Mouse (Mus musculus) spleen, adult 12 weeks (tissue): Measurements from ENCODE around the gene Cytip.

Experiments used
- DNase-seq: peaks from one replicate; pipeline ENCODE4 v3.0.0; 2022; ENCODE audit warnings: low spot score

The Cytip gene

GRCm38 (mm10) chr2:58161813-58162212 lies 33.5 kb downstream of the Cytip start:
- no peak for DNase-seq

- DNase-seq, result no peak
Observed at GRCm38 (mm10) chr2:58160541-58161307, 34.6 kb downstream of the Cytip start.

GRCm38 (mm10) chr2:58159880-58160279 lies 35.5 kb downstream of the Cytip start:
- DNase-seq, result peak; percentile 52

GRCm38 (mm10) chr2:58159121-58159520 lies 36.2 kb downstream of the Cytip start:
- DNase-seq, result no peak

GRCm38 (mm10) chr2:58158539-58158938 lies 36.8 kb downstream of the Cytip start:
- DNase-seq, result no peak

GRCm38 (mm10) chr2:58158107-58158506 lies 37.2 kb downstream of the Cytip start:
- no peak for DNase-seq

- no peak for DNase-seq
Observed at GRCm38 (mm10) chr2:58157466-58157865, 37.9 kb downstream of the Cytip start.

- peak; percentile 35 for DNase-seq
Observed at GRCm38 (mm10) chr2:58156495-58157392, 38.6 kb downstream of the Cytip start.

- DNase-seq, result no peak
Observed at GRCm38 (mm10) chr2:58156108-58156415, 39.3 kb downstream of the Cytip start.

GRCm38 (mm10) chr2:58155271-58156107 lies 39.8 kb downstream of the Cytip start:
- no peak for DNase-seq

GRCm38 (mm10) chr2:58154555-58154954 lies 40.8 kb downstream of the Cytip start:
- DNase-seq, result no peak

GRCm38 (mm10) chr2:58153742-58154141 lies 41.6 kb downstream of the Cytip start:
- DNase-seq, result no peak

GRCm38 (mm10) chr2:58149983-58150405 lies 45.3 kb downstream of the Cytip start:
- DNase-seq, result no peak

- DNase-seq, result no peak
Observed at GRCm38 (mm10) chr2:58146572-58146971, 48.8 kb downstream of the Cytip start.

- DNase-seq, result no peak
Observed at GRCm38 (mm10) chr2:58140531-58140930, 54.8 kb downstream of the Cytip start.

GRCm38 (mm10) chr2:58138611-58139010 lies 56.7 kb downstream of the Cytip start:
- DNase-seq, result no peak

GRCm38 (mm10) chr2:58137676-58138075 lies 57.7 kb downstream of the Cytip start:
- DNase-seq, result no peak

GRCm38 (mm10) chr2:58136526-58136925 lies 58.8 kb downstream of the Cytip start:
- DNase-seq, result no peak

- DNase-seq, result no peak
Observed at GRCm38 (mm10) chr2:58135061-58135463, 60.3 kb downstream of the Cytip start.

- DNase-seq, result no peak
Observed at GRCm38 (mm10) chr2:58132597-58132996, 62.7 kb downstream of the Cytip start.

GRCm38 (mm10) chr2:58129903-58130302 lies 65.4 kb downstream of the Cytip start:
- no peak for DNase-seq

GRCm38 (mm10) chr2:58111105-58111504 lies 84.2 kb downstream of the Cytip start:
- DNase-seq, result no peak
